Mouse (Mus musculus) bone marrow macrophage, adult 2 months (primary cell): ENCODE results near the gene Vps45.

ENCODE experiments used
- CTCF ChIP-seq: IDR thresholded peaks from 2 replicates; pipeline ENCODE4 v1.5.1; 2012; ENCODE audit warnings: low read depth, mild to moderate bottlenecking, low read length, moderate library complexity
- POLR2A ChIP-seq: IDR thresholded peaks from 2 replicates; pipeline ENCODE4 v1.6.1; 2012; ENCODE audit warnings: mild to moderate bottlenecking, low read depth, low read length, borderline replicate concordance

DNA sequence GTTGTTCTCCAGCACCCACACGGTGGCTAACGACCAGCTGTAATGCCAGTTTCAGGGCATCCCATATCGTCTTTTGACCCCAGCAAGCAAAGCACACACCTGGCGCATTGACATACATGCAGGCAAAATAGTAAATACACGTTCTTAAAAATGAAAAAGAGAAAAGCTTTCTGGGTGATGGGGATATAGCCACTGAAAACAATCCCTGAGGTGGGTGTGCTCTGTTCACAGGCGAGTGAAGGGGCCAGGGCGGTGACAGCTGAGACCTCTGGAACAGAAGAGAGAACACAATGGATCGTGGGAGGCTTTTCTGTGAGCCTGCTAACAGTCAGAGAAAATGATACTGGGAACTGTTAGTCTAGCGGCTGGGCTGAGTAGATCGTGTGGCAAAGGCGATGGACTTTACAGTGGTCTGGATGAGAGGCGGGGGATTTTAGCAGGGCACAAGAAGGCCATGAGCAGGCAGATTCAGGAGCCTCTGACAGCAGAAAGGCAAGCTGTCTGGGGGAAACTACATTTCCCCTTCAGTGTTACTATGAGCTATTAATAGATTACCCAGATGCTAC lies 14.7 kb upstream of the Vps45 start:
- TF ChIP-seq POLR2A (no peak), CTCF (no peak)
